9 mouse cellular contexts compared by ENCODE assay signal in the genomic region with DNA sequence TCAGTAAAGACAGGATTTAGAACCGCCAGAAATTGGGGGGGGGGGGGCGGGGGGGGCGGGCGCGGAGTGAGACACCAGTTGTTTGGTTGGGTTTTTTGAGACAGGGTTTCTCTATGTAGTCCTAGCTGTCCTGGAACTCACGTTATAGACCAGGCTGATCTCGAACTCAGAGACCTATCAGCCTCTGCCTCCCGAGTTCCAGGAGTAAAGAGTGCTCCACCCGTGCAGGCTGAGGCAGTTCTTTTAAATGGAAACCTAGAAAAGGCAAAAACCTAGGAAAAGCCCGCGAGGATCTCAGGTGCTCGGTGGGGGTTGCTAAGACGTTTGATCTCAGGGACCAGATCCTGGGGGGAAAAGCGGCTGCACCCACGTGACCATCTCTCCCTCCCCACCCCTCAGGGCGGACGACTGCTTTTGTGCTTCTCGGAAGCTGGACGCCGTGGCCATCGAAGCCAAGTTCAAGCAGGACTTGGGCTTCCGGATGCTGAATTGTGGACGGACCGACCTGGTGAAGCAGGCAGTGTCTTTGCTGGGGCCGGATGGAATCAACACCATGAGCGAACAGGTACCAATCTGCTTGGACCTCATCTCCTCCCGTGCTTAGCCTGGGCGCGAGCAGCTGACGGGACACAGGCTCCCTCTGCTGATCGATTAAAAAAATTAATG.
DNase-seq lines count a peak whose midpoint lies in the region; ATAC-seq and TF ChIP-seq lines count a peak whose summit lies in the region.
"Had no signal": no experiment of that assay in that cellular context is flagged by ENCODE, and none has a peak within 500 bp of the region (broad histone marks: within the 10 kb centered on the region; RNA-seq: fewer than 3 reads in every experiment).

No protein-coding gene starts in this region.

- peak overlapping the region; percentile 39 for H3K4me3 ChIP-seq in cortical plate, adult 2 months (ENCODE audit: insufficient read depth, low read length)
- H3K4me3 ChIP-seq in intestine, embryonic 16.5 days (ENCODE audit: low read length), result peak overlapping the region; percentile 49

- no peak overlapping the region for H3K27ac ChIP-seq in cortical plate, adult 2 months (ENCODE audit: insufficient read depth, low read length)
- no peak overlapping the region for H3K27ac ChIP-seq in intestine, embryonic 16.5 days (ENCODE audit: low read length)
- H3K27ac ChIP-seq: macrophage had no signal

- 4% methylated on average over 31 of the region's 31 CpGs for WGBS in intestine, embryonic 16.5 days

- H3K27me3 ChIP-seq in intestine, embryonic 16.5 days (replicated peaks; ENCODE audit: control insufficient read depth, insufficient read depth, low read length), result 0 out of 2 replicates have a peak, but pooled peaks cover 3% of the 10 kb centered on the region

- no peaks in the 10 kb centered on the region for H3K4me1 ChIP-seq in cortical plate, adult 2 months (ENCODE audit: control insufficient read depth, insufficient read depth, low read length)
- 0 out of 2 replicates have a peak, but pooled peaks cover 3% of the 10 kb centered on the region for H3K4me1 ChIP-seq in intestine, embryonic 16.5 days (ENCODE audit: control insufficient read depth, insufficient read depth, low read length)

- H3K4me2 ChIP-seq in intestine, embryonic 16.5 days (ENCODE audit: low read depth, low read length), result peak overlapping the region; percentile 84

- no peaks in the 10 kb centered on the region for H3K9me3 ChIP-seq in intestine, embryonic 16.5 days (ENCODE audit: control insufficient read depth, low read length)

- peak; percentile 66 for TF ChIP-seq CTCF in cortical plate, adult 2 months (IDR thresholded peaks at IDR 0.05; ENCODE audit: extremely low read depth, insufficient read depth, low read length)

- no peaks in the 10 kb centered on the region for H3K36me3 ChIP-seq in intestine, embryonic 16.5 days (ENCODE audit: control insufficient read depth, insufficient read depth, low read length)

- peak; percentile 69 for ATAC-seq in intestine, embryonic 16.5 days
- ATAC-seq in megakaryocyte progenitor cell, adult 5-6 weeks (replicated peaks; ENCODE audit: poor library complexity), result peak; percentile 87
- no peak for ATAC-seq in erythroblast, adult 5-6 weeks (replicated peaks; ENCODE audit: low FRiP score, poor library complexity, severe bottlenecking)

- intact Hi-C loops in gastrocnemius, postnatal 36 days (cut with DNase I), result loop anchor here (1.0 to 10.0 kb wide), 2 partner anchors 170 to 403 kb away; no protein-coding TSS in a partner anchor
- intact Hi-C loops in left cerebral cortex, postnatal 14 days (cut with DNase I), result loop anchor here (1.0 to 10.0 kb wide), 2 partner anchors 160 to 403 kb away; no protein-coding TSS in a partner anchor

- H3K9ac ChIP-seq in intestine, embryonic 16.5 days (ENCODE audit: low read depth, low read length), result peak overlapping the region; percentile 57; the same call in 1 of the 2 replicates

- no peak for TF ChIP-seq POLR2A in cortical plate, adult 2 months (IDR thresholded peaks at IDR 0.05; ENCODE audit: extremely low read depth, insufficient read depth, low read length)

- peak; percentile 35 to 39 for DNase-seq in adrenal gland, adult 18-20 months (ENCODE audit: low spot score in 2 of 2)
- peak; percentile 23 to 30 for DNase-seq in gastrocnemius, postnatal 36 days
- peak; percentile 56 to 58 for DNase-seq in left cerebral cortex, postnatal 14 days (ENCODE audit: low spot score in 2 of 2)
- peak; percentile 34 for DNase-seq in right cerebral cortex, postnatal 14 days
